Mouse (Mus musculus): ENCODE results near the gene Sergef.

Sergef gene

DNA sequence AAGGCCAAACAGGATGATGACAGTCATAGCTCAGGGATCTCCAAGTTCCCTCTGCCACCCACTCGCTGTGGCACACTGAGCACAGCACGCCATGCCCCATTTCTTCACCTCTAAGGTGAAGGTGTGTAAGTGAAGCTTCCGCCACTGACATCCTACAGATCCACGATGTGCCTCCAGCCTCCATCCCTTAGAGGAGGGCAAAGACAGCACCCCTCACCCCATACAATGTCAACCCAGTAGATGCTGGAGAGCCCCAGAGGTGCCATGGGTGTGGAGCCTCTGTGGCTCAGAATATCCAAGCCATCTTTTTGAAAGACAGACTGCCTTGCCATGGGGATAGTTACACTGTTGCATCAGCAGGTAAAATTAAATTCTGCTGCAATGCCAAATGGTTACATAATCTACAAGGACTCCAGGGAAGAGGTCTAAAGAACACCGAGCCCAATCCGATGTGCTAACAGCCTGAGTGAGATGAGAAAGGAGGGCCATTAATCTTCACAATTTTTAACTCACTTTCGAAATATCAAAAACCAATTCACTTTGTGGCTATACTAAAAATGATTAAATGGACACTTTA, 23.1 kb downstream of the Sergef start:
- DNase-seq (ENCODE audit: low read depth, low spot score): no peak

GRCm38 (mm10) chr7:46615256-46615977, 24.2 kb downstream of the Sergef start:
- peak; percentile 78 for DNase-seq (ENCODE audit: low read depth, low spot score)

GRCm38 (mm10) chr7:46614263-46614662, 25.3 kb downstream of the Sergef start:
- no peak for DNase-seq (ENCODE audit: low read depth, low spot score)

- DNase-seq (ENCODE audit: low read depth, low spot score): no peak
Measured at GRCm38 (mm10) chr7:46613091-46613490, 26.5 kb downstream of the Sergef start.

DNA sequence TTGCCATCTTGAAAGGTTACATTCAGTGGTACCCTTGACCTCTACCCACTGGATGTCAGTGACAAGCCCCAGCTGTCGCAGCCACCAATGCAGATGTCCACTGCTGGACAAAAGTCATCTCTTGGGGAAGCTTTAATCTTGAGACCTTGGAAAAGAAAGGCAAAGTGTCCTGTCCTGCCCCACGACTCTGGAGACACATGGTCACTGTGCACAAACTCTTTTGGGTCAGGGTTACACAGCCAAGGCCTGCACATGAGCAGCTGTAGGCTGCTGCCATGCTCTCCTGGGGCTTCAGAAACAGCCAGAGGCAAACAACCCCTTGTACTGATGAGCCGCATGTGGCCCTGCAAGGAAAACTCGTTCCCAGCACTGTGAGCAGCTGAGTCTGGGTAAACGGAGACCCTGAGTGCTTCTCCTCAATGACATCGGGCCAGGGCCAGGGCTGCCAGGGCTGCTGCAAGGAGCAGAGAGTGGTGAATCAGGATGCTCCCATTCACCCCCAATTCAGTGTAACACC, 27.1 kb downstream of the Sergef start:
- no peak for DNase-seq (ENCODE audit: low read depth, low spot score)

DNA sequence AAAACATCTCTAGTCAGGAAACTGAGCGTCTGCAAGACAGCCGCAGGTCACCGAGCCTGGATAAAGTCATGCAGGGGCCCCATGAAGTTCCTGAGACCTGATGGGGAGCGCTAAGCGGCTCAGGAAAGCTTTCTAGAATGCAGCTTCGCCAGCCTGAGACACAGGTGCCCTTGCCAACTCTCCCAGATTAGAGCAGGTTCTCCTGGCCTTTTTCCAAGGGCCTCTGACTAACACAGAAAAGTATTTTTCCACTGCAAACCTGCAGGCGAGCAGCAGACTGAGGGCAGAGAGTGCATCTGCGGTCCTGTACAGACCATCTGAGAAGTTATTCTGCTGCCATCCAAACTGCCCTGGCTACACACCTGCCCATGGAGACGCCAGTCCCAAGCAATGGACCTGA, 27.6 kb downstream of the Sergef start:
- no peak for DNase-seq (ENCODE audit: low read depth, low spot score)

DNA sequence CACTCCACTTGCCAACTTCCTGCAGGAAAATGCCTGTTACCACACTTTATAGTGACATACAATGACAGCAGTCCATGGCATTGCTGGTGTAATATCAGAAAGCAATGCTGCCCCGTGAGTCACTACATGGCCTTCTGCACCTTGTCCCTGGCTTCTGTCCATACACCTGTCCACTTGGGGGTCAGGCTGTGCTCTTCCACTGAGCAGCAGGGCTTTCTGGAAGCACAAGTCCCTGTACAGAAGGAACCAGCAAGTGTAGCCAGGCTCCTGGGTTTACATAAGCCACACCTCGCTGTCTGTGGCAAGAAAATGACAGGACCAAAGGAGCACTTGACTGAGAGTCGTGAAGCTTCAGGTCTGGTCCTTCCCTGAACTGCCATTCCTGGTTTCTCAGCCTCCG, 30.3 kb downstream of the Sergef start:
- DNase-seq (ENCODE audit: low read depth, low spot score): no peak

GRCm38 (mm10) chr7:46607428-46608055, 32.1 kb downstream of the Sergef start:
- DNase-seq (ENCODE audit: low read depth, low spot score): peak; percentile 94

GRCm38 (mm10) chr7:46607031-46607426, 32.6 kb downstream of the Sergef start:
- DNase-seq (ENCODE audit: low read depth, low spot score): peak; percentile 95

- DNase-seq (ENCODE audit: low read depth, low spot score): peak; percentile 96
Measured at GRCm38 (mm10) chr7:46606391-46607030, 33.1 kb downstream of the Sergef start.

DNA sequence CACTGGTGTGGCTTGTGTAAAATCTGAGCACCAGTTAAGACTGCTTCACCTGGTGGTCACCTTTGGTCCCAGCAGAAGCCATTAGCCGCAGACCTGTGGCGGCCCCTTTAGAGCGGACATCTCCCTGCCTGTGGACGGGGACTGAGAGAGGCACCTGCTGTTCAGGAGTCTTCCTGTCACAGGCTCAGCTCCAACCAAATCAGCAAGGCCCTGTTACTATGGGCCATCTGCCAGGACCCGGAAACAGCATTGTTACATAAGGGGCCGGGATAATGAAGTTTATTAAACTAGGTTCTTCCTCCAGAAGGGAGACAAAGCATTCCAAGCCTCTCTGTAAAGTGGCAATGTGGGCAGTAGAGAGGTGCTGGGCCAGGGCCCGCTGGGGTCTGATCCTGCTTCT, 36.6 kb downstream of the Sergef start:
- DNase-seq (ENCODE audit: low read depth, low spot score): no peak

- peak; percentile 7 for DNase-seq (ENCODE audit: low read depth, low spot score)
Measured at GRCm38 (mm10) chr7:46602079-46602478, 37.5 kb downstream of the Sergef start.

- DNase-seq (ENCODE audit: low read depth, low spot score): peak; percentile 34
Measured at GRCm38 (mm10) chr7:46601097-46601496, 38.5 kb downstream of the Sergef start.

- peak; percentile 7 for DNase-seq (ENCODE audit: low read depth, low spot score)
Measured at GRCm38 (mm10) chr7:46597006-46597405, 42.6 kb downstream of the Sergef start.

DNA sequence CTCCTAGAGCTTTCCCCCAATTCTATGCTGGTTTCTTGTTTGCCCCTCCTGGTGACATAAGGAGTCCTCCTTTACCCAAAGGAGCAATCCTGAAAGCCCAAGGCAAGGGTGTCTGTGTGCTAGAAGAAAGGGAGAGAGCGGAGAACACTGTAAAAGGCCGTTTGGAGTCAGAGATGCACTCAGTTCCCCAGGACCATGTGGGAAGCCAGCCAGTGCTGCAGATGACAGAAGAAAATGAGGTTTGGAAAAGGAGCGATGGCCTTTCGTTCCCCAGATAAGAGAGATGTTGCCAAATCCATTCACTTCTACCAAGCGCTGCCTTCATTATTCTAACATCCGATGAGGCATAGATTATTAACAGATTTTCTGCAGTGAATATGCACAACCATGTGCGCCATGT, 48.1 kb downstream of the Sergef start:
- no peak for DNase-seq (ENCODE audit: low read depth, low spot score)

DNA sequence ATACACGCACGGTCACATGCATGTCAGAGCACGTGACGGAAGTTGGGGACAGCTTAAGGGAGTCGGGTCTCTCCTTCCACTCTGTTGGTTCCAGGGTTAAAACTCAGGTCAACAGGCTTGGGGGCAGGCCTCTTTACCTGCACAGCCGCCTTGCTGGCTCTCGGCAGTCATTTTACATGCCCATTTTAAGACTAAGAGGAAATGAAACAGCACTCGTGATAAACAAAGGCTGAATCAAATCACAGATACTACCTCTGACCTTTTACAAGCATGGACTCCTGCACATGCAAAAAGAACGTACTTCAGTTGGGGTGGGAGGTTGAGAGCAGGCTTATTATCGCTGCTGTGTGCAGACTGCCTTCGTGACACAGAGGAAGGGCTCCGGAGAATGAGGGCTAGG, 50.4 kb downstream of the Sergef start:
- DNase-seq (ENCODE audit: low read depth, low spot score): peak; percentile 94

DNA sequence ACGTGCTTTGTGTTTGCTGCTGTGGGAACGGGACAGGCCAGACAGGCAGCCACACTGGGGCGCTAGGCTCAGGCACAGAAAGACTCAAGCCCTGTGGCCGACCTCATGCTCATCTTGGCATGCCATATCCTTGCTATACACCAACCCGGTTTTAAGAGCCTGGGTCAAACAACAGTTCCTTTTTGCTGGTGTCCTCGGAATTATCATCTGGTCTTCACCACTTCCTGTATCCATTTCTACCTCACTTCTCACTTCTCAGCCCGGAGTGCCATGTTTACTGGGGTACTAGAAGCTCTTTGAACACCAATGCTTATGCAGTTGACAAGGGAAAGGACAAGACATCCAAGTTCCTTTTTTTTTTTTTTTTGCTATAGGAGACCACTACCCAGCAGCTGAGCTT, 51.6 kb downstream of the Sergef start:
- DNase-seq (ENCODE audit: low read depth, low spot score): peak; percentile 49

DNA sequence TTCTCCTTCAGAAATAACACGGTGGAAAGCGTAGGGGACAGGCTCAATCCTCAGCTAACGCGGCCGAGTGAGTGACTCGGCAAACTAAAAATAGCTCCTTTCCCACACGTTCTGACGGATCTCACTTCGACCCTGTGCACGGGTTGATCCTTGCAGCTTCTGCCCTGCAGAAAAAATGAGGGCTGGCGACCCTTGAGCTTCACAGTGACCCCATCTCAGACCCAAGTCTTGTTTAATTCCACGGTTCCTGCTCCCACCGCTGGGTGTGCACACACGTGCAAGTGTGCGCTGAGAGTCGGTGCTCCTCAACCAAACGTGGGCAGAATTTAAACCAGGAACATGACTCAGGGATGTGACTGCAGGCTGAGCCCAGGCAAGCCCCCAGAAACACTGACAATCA, 52.1 kb downstream of the Sergef start:
- no peak for DNase-seq (ENCODE audit: low read depth, low spot score)

DNA sequence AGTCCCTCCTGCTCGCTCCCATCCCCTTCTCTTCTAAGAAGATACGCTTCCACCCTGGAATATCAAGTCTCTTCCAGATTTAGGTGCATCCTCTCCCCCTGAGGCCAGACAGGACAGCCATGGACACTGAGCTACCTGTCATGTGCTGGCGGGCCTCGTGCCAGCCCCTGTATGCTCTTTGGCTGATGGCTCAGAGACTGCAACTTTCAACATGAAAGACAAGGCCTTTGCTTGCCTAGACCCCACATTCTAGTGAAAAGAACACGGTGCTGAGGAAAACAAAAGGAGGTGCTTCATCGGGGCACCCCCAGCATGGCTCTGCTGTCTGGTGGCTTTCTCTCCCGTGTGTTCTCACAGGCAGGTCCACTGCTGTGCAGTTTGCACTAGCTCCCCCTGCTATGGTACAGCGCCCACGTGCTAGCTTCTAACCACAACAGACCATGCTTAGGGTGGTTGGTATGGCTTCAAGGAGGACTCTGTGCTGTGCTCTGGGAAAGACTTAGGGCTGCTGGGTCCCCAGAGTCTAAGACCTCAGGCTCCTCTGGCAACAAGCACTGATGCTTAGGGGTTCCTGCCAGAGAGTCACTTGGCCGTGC, 52.9 kb downstream of the Sergef start:
- peak; percentile 54 for DNase-seq (ENCODE audit: low read depth, low spot score)

- DNase-seq (ENCODE audit: low read depth, low spot score): no peak
Measured at GRCm38 (mm10) chr7:46582750-46583149, 56.9 kb downstream of the Sergef start.

DNA sequence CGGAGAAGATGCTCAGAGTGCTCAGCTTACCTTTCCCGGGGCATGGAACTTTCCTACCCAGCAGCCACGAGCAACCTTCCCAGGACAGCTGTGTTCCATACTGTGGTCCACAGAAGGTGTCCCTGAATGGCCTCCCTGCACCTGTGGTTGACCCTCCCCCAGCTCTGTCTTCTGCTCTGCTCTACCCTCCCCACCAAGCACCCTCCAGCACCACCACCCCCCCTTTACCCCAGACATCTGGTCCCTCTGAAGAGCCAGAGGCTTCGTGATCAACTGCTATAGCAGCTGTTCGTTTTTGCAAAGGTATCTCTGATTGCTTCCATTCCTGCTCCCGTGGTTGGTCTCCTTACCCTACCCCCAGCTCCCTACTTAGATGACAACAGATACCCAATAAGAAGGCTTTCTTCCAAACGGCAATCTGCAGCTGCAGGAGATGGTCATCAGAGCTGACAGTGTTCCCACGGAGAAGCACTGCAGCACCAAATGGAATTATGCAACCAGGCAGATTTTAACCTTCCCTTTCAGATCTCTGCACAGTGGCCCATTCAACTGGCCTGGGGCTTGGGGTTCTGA, 58.2 kb downstream of the Sergef start:
- peak; percentile 50 for DNase-seq (ENCODE audit: low read depth, low spot score)

DNA sequence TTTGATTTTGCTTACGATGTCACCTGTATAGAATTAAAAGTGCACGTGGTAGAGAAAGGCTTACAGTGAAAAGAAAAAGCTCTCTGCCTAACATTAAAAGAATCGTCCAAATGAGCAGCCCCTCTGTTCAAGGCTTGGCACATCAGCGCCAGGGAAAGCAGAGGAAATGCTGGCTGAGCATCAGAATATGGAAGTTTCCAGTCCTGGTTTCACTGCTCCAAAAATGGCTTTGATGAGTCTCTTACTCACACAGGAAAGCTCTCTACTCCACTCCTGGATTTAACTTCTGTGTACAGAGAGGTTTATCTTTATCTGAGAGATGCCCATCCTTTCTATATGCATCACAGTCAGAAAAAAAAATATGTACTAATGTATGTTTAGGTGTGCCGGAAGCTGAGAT, 61.5 kb downstream of the Sergef start:
- DNase-seq (ENCODE audit: low read depth, low spot score): no peak
